In genomic region chrX:47937740-47938139, GRCm38 (mm10) we compare ENCODE assay signal across 9 mouse cellular contexts. TPM values are rescaled to one million over a fixed set of nuclear protein-coding genes. Genes with fewer than 3 reads are reported as not detected.
DNase-seq lines count a peak whose midpoint lies in the region; TF ChIP-seq lines count a peak whose summit lies in the region.
"Had no signal": no experiment of that assay in that cellular context is flagged by ENCODE, and none has a peak within 500 bp of the region (broad histone marks: within the 10 kb centered on the region; RNA-seq: fewer than 3 reads in every experiment).

No protein-coding gene starts in this region.

- DNase-seq in embryo, embryonic 11 days = peak; percentile 33
- no peak for DNase-seq in embryo, embryonic 10 days (ENCODE audit: low spot score)
- DNase-seq in layer of hippocampus, adult 2 months (ENCODE audit: low spot score in 2 of 2) = peak; percentile 11 to 13
- no peak for DNase-seq in layer of hippocampus, adult 9-11 months
- DNase-seq in ZHBTc4 (ENCODE audit: low read depth, low spot score) = peak; percentile 9
- DNase-seq in lung, postnatal 14 days = peak; percentile 13
- no peak for DNase-seq in frontal cortex, postnatal 25 days (ENCODE audit: low spot score in 2 of 2)
- DNase-seq in testis, postnatal 14 days (ENCODE audit: low spot score) = no peak

- TF ChIP-seq CTCF in layer of hippocampus, adult 2 months (conservative IDR thresholded peaks at IDR 0.05) = no peak

- no peak overlapping the region for H3K4me3 ChIP-seq in layer of hippocampus, adult 2 months

- no peak overlapping the region for H3K27ac ChIP-seq in layer of hippocampus, adult 2 months
- H3K27ac ChIP-seq: liver, embryonic 14.5 days had no signal

RNA-seq across cellular contexts. Expression of gene Ocrl, which starts 25.6 kb away (rescaled TPM):
- 10 to 100 TPM; 53.5 to 65.1 TPM for total RNA-seq in layer of hippocampus, adult 2 months (2021)

RNA-seq across cellular contexts. Expression of gene Smarca1, which starts 45.0 kb away (rescaled TPM):
- 10 to 100 TPM; 35.9 to 39.7 TPM for total RNA-seq in layer of hippocampus, adult 2 months (2021)

Comparison
In these comparisons a context has a peak if more than half of its experiments do, and no peak if none do; other contexts are left out.
1. DNase-seq: peak in embryo, embryonic 11 days (single experiment), layer of hippocampus, adult 2 months (2 of 2), ZHBTc4 (single experiment) and lung, postnatal 14 days (single experiment); none in embryo, embryonic 10 days (single experiment), layer of hippocampus, adult 9-11 months (single experiment), frontal cortex, postnatal 25 days (0 of 2) and testis, postnatal 14 days (single experiment).